Mouse (Mus musculus) midbrain, embryonic 12.5 days (tissue): Measurements from ENCODE around the gene Pabpn1l. TPM values are rescaled to one million over a fixed set of nuclear protein-coding genes. Genes with fewer than 3 reads are reported as not detected.

Experiments
- ATAC-seq: fragments of 200-750 bp; cut with Nextera tagmentation; 2 replicates; pipeline ENCODE4 v1.8.0; 2017; ENCODE audit warnings: low read depth, moderate TSS enrichment, moderate library complexity; ENCODE audit not compliant: low FRiP score
- H3K27ac ChIP-seq: fragments of 300-500 bp; sonication (generic); replicated peaks from 2 replicates; pipeline ENCODE4 v1.5.1; 2016; ENCODE audit warnings: mild to moderate bottlenecking
- H3K27me3 ChIP-seq: fragments of 300-500 bp; sonication (generic); 2 replicates; pipeline ENCODE4 v1.6.1; 2016; ENCODE audit warnings: mild to moderate bottlenecking
- H3K36me3 ChIP-seq: fragments of 300-500 bp; sonication (generic); 2 replicates; pipeline ENCODE4 v1.6.1; 2016
- H3K4me1 ChIP-seq: fragments of 300-500 bp; sonication (generic); 2 replicates; pipeline ENCODE4 v1.6.1; 2016
- H3K4me2 ChIP-seq: fragments of 300-500 bp; sonication (generic); replicated peaks from 2 replicates; pipeline ENCODE4 v1.6.1; 2016; ENCODE audit warnings: mild to moderate bottlenecking, moderate library complexity
- H3K4me3 ChIP-seq: fragments of 300-500 bp; sonication (generic); 2 replicates; pipeline ENCODE4 v1.5.1; 2016; ENCODE audit warnings: mild to moderate bottlenecking
- H3K9ac ChIP-seq: fragments of 300-500 bp; sonication (generic); replicated peaks from 2 replicates; pipeline ENCODE4 v1.6.1; 2016; ENCODE audit warnings: mild to moderate bottlenecking, moderate library complexity
- H3K9me3 ChIP-seq: fragments of 300-500 bp; sonication (generic); 2 replicates; pipeline ENCODE4 v1.6.1; 2016; ENCODE audit warnings: mild to moderate bottlenecking
- WGBS: fragments of 180-500 bp; shearing (Covaris S2); methylation state at CpG from one replicate; pipeline ENCODE4 v1.1.7; 2016; 5-methylcytosine and 5-hydroxymethylcytosine counted together
- polyA plus RNA-seq: library from polyadenylated mRNA; unstranded; fragments of >200 nt; fragmentation: Nextera tagmentation; extraction: Ambion mirVana; gene quantifications from 2 replicates; pipeline ENCODE4 v1.2.1, GENCODE M21; 2016

The Pabpn1l gene
- polyA plus RNA-seq, result not detected in 2 replicates

GRCm38 (mm10) chr8:122622727-122623126, at the start of gene Pabpn1l:
Gene Pabpn1l, minus strand, starts transcription at chr8:122622739.
- Histone ChIP-seq H3K4me3 (no peak within 1 kb of the TSS), H3K36me3 (no peaks in the 10 kb centered on the region), H3K4me2 (no peak within 1 kb of the TSS), H3K27me3 (no peaks in the 10 kb centered on the region), H3K9ac (no peak within 1 kb of the TSS), H3K9me3 (no peaks in the 10 kb centered on the region), H3K4me1 (peaks cover 10% of the 10 kb centered on the region), H3K27ac (no peak within 1 kb of the TSS)
- no peak for ATAC-seq
- 64% methylated on average over 6 of the region's 6 CpGs for WGBS

GRCm38 (mm10) chr8:122671894-122672293, 49.4 kb upstream of the Pabpn1l start:
- no peaks in the 10 kb centered on the region for H3K9me3 ChIP-seq
- H3K27ac ChIP-seq, result no peak overlapping the region
- no peaks in the 10 kb centered on the region for H3K36me3 ChIP-seq
- H3K4me3 ChIP-seq, result no peak overlapping the region
- ATAC-seq, result no peak
- no peak overlapping the region for H3K9ac ChIP-seq
- H3K4me2 ChIP-seq, result no peak overlapping the region
- peaks cover 83% of the 10 kb centered on the region for H3K27me3 ChIP-seq
- H3K4me1 ChIP-seq, result peaks cover 43% of the 10 kb centered on the region
- 70% methylated on average over 6 of the region's 6 CpGs for WGBS

GRCm38 (mm10) chr8:122670718-122671117, 48.2 kb upstream of the Pabpn1l start:
- Histone ChIP-seq H3K27me3 (peaks cover 71% of the 10 kb centered on the region), H3K4me3 (no peak overlapping the region), H3K27ac (no peak overlapping the region), H3K4me1 (peaks cover 45% of the 10 kb centered on the region), H3K9ac (0 out of 2 replicates have a peak overlapping the region, but pooled peaks have one; percentile 7), H3K36me3 (no peaks in the 10 kb centered on the region), H3K9me3 (no peaks in the 10 kb centered on the region), H3K4me2 (no peak overlapping the region)
- 52% methylated on average over 3 of the region's 3 CpGs for WGBS
- ATAC-seq, result no peak

GRCm38 (mm10) chr8:122670001-122670400, 47.5 kb upstream of the Pabpn1l start:
- H3K4me1 ChIP-seq, result peaks cover 45% of the 10 kb centered on the region
- H3K9ac ChIP-seq, result 0 out of 2 replicates have a peak overlapping the region, but pooled peaks have one; percentile 7
- ATAC-seq, result no peak

GRCm38 (mm10) chr8:122669370-122669769, 46.8 kb upstream of the Pabpn1l start:
- peaks cover 50% of the 10 kb centered on the region for H3K4me1 ChIP-seq

More at GRCm38 (mm10) chr8:122670001-122670400, 47.5 kb upstream of the Pabpn1l start:
- Histone ChIP-seq H3K27ac (no peak overlapping the region), H3K27me3 (peaks cover 64% of the 10 kb centered on the region), H3K9me3 (no peaks in the 10 kb centered on the region), H3K4me2 (no peak overlapping the region), H3K4me3 (no peak overlapping the region), H3K36me3 (no peaks in the 10 kb centered on the region)
- WGBS, result 20% methylated on average over 11 of the region's 11 CpGs

GRCm38 (mm10) chr8:122667854-122668253, 45.3 kb upstream of the Pabpn1l start:
- no peak for ATAC-seq
- H3K4me1 ChIP-seq, result peaks cover 52% of the 10 kb centered on the region
- H3K9me3 ChIP-seq, result no peaks in the 10 kb centered on the region
- H3K27me3 ChIP-seq, result peaks cover 43% of the 10 kb centered on the region
- no peak overlapping the region for H3K4me3 ChIP-seq
- H3K9ac ChIP-seq, result no peak overlapping the region
- no peak overlapping the region for H3K4me2 ChIP-seq
- no peaks in the 10 kb centered on the region for H3K36me3 ChIP-seq
- 80% methylated on average over 11 of the region's 11 CpGs for WGBS
- H3K27ac ChIP-seq, result no peak overlapping the region

More at GRCm38 (mm10) chr8:122669370-122669769, 46.8 kb upstream of the Pabpn1l start:
- Histone ChIP-seq H3K4me2 (no peak overlapping the region), H3K9me3 (no peaks in the 10 kb centered on the region), H3K36me3 (no peaks in the 10 kb centered on the region), H3K4me3 (no peak overlapping the region), H3K9ac (no peak overlapping the region), H3K27ac (no peak overlapping the region), H3K27me3 (peaks cover 57% of the 10 kb centered on the region)
- ATAC-seq, result no peak
- WGBS, result 13% methylated on average over 5 of the region's 5 CpGs

- Histone ChIP-seq H3K9ac (0 out of 2 replicates have a peak overlapping the region, but pooled peaks have one; percentile 7), H3K4me1 (peaks cover 52% of the 10 kb centered on the region), H3K36me3 (no peaks in the 10 kb centered on the region), H3K4me3 (no peak overlapping the region), H3K27ac (0 out of 2 replicates have a peak overlapping the region, but pooled peaks have one; percentile 21), H3K27me3 (peaks cover 34% of the 10 kb centered on the region), H3K4me2 (no peak overlapping the region), H3K9me3 (no peaks in the 10 kb centered on the region)
- WGBS, result 61% methylated on average over 12 of the region's 12 CpGs
- no peak for ATAC-seq
Observed at GRCm38 (mm10) chr8:122666827-122667226, 44.3 kb upstream of the Pabpn1l start.

GRCm38 (mm10) chr8:122666338-122666764, 43.8 kb upstream of the Pabpn1l start:
- Histone ChIP-seq H3K4me3 (no peak overlapping the region), H3K4me2 (no peak overlapping the region), H3K36me3 (no peaks in the 10 kb centered on the region), H3K9me3 (no peaks in the 10 kb centered on the region), H3K27me3 (peaks cover 29% of the 10 kb centered on the region), H3K9ac (no peak overlapping the region), H3K27ac (no peak overlapping the region), H3K4me1 (peaks cover 56% of the 10 kb centered on the region)
- no peak for ATAC-seq
- 59% methylated on average over 9 of the region's 9 CpGs for WGBS

GRCm38 (mm10) chr8:122665667-122666316, 43.3 kb upstream of the Pabpn1l start:
- WGBS, result 80% methylated on average over 13 of the region's 14 CpGs
- H3K4me2 ChIP-seq, result no peak overlapping the region

GRCm38 (mm10) chr8:122665221-122665620, 42.7 kb upstream of the Pabpn1l start:
- H3K27me3 ChIP-seq, result peaks cover 18% of the 10 kb centered on the region
- H3K9ac ChIP-seq, result 0 out of 2 replicates have a peak overlapping the region, but pooled peaks have one; percentile 1
- no peaks in the 10 kb centered on the region for H3K9me3 ChIP-seq
- no peak for ATAC-seq
- no peak overlapping the region for H3K4me2 ChIP-seq
- H3K4me1 ChIP-seq, result peaks cover 52% of the 10 kb centered on the region
- H3K27ac ChIP-seq, result 0 out of 2 replicates have a peak overlapping the region, but pooled peaks have one; percentile 31
- H3K36me3 ChIP-seq, result no peaks in the 10 kb centered on the region
- 59% methylated on average over 8 of the region's 8 CpGs for WGBS
- no peak overlapping the region for H3K4me3 ChIP-seq

More at GRCm38 (mm10) chr8:122665667-122666316, 43.3 kb upstream of the Pabpn1l start:
- Histone ChIP-seq H3K36me3 (no peaks in the 10 kb centered on the region), H3K9me3 (no peaks in the 10 kb centered on the region), H3K4me3 (no peak overlapping the region), H3K27ac (0 out of 2 replicates have a peak overlapping the region, but pooled peaks have one; percentile 31), H3K9ac (0 out of 2 replicates have a peak overlapping the region, but pooled peaks have one; percentile 11), H3K27me3 (peaks cover 23% of the 10 kb centered on the region), H3K4me1 (peaks cover 56% of the 10 kb centered on the region)
- ATAC-seq, result no peak

GRCm38 (mm10) chr8:122663670-122664069, 41.1 kb upstream of the Pabpn1l start:
- no peaks in the 10 kb centered on the region for H3K9me3 ChIP-seq
- no peak overlapping the region for H3K4me3 ChIP-seq
- H3K27me3 ChIP-seq, result peaks cover 8% of the 10 kb centered on the region
- ATAC-seq, result no peak
- WGBS, result 77% methylated on average over 5 of the region's 5 CpGs
- no peak overlapping the region for H3K9ac ChIP-seq
- no peaks in the 10 kb centered on the region for H3K36me3 ChIP-seq
- no peak overlapping the region for H3K27ac ChIP-seq
- no peak overlapping the region for H3K4me2 ChIP-seq
- H3K4me1 ChIP-seq, result peaks cover 48% of the 10 kb centered on the region

- peaks cover 8% of the 10 kb centered on the region for H3K27me3 ChIP-seq
- no peak overlapping the region for H3K4me2 ChIP-seq
- no peak overlapping the region for H3K27ac ChIP-seq
- H3K9me3 ChIP-seq, result no peaks in the 10 kb centered on the region
- H3K4me1 ChIP-seq, result peaks cover 48% of the 10 kb centered on the region
- H3K4me3 ChIP-seq, result no peak overlapping the region
- no peak overlapping the region for H3K9ac ChIP-seq
- no peaks in the 10 kb centered on the region for H3K36me3 ChIP-seq
- WGBS, result 83% methylated on average over 3 of the region's 3 CpGs
- no peak for ATAC-seq
Observed at GRCm38 (mm10) chr8:122663106-122663505, 40.6 kb upstream of the Pabpn1l start.
